In genomic region chr1:58156747-58157146, GRCm38 (mm10) we compare ENCODE assay signal across 8 mouse cellular contexts. TPM values are rescaled to one million over a fixed set of nuclear protein-coding genes. Genes with fewer than 3 reads are reported as not detected.
DNase-seq lines count a peak whose midpoint lies in the region; ATAC-seq and TF ChIP-seq lines count a peak whose summit lies in the region.
"Had no signal": no experiment of that assay in that cellular context is flagged by ENCODE, and none has a peak within 500 bp of the region (broad histone marks: within the 10 kb centered on the region; RNA-seq: fewer than 3 reads in every experiment).

No protein-coding gene starts in this region.

- peak; percentile 44 for DNase-seq in neural tube, embryonic 11.5 days (ENCODE audit: low spot score)
- no peak for DNase-seq in neural tube, embryonic 10.5 days (ENCODE audit: extremely low spot score, low spot score)
- peak; percentile 34 for DNase-seq in R1 (ENCODE audit: low read depth, low spot score)
- peak; percentile 13 for DNase-seq in embryo, embryonic 11.5 days (ENCODE audit: low read depth, low spot score)
- peak; percentile 54 for DNase-seq in kidney, adult 9 months
- peak; percentile 66 for DNase-seq in lung, postnatal 10 days
- DNase-seq in stomach, postnatal 0 days (ENCODE audit: low spot score) = peak; percentile 58

- H3K9me3 ChIP-seq in neural tube, embryonic 11.5 days (ENCODE audit: control insufficient read depth, low read length) = no peaks in the 10 kb centered on the region
- H3K9me3 ChIP-seq in stomach, postnatal 0 days (ENCODE audit: control insufficient read depth, low read length) = no peaks in the 10 kb centered on the region

- H3K27ac ChIP-seq in neural tube, embryonic 11.5 days (ENCODE audit: low read depth, low read length) = no peak overlapping the region
- no peak overlapping the region for H3K27ac ChIP-seq in stomach, postnatal 0 days (replicated peaks)

- WGBS in neural tube, embryonic 11.5 days = 65% methylated on average over 5 of the region's 5 CpGs
- 42% methylated on average over 5 of the region's 5 CpGs for WGBS in stomach, postnatal 0 days

- H3K9ac ChIP-seq in neural tube, embryonic 11.5 days (ENCODE audit: low read length) = no peak overlapping the region
- H3K9ac ChIP-seq in stomach, postnatal 0 days (ENCODE audit: low read length) = no peak overlapping the region

- no peak overlapping the region for H3K4me2 ChIP-seq in neural tube, embryonic 11.5 days (ENCODE audit: low read depth)
- H3K4me2 ChIP-seq in stomach, postnatal 0 days (replicated peaks; ENCODE audit: low read depth) = no peak overlapping the region

- no peaks in the 10 kb centered on the region for H3K27me3 ChIP-seq in neural tube, embryonic 11.5 days (ENCODE audit: control insufficient read depth, insufficient read depth, low read length)
- no peaks in the 10 kb centered on the region for H3K27me3 ChIP-seq in stomach, postnatal 0 days (ENCODE audit: control insufficient read depth, insufficient read depth, low read length)

- no peaks in the 10 kb centered on the region for H3K36me3 ChIP-seq in neural tube, embryonic 11.5 days (ENCODE audit: control insufficient read depth, insufficient read depth, low read length)
- no peaks in the 10 kb centered on the region for H3K36me3 ChIP-seq in stomach, postnatal 0 days (ENCODE audit: control insufficient read depth, insufficient read depth, low read length)

- H3K4me3 ChIP-seq in neural tube, embryonic 11.5 days (ENCODE audit: low read depth, low read length) = no peak overlapping the region
- no peak overlapping the region for H3K4me3 ChIP-seq in stomach, postnatal 0 days (ENCODE audit: low read depth, low read length)
- H3K4me3 ChIP-seq: myocyte had no signal

- H3K4me1 ChIP-seq in neural tube, embryonic 11.5 days (ENCODE audit: control insufficient read depth, insufficient read depth, low read length) = no peaks in the 10 kb centered on the region
- H3K4me1 ChIP-seq in stomach, postnatal 0 days (replicated peaks; ENCODE audit: control insufficient read depth, insufficient read depth) = no peaks in the 10 kb centered on the region

- no peak for ATAC-seq in neural tube, embryonic 11.5 days (ENCODE audit: insufficient read depth, low FRiP score, low TSS enrichment)
- no peak for ATAC-seq in stomach, postnatal 0 days (ENCODE audit: low FRiP score, low TSS enrichment)

- peak; percentile 90 for TF ChIP-seq CTCF in stomach, postnatal 0 days (IDR thresholded peaks at IDR 0.05; ENCODE audit: low read depth)

- no peak for TF ChIP-seq EP300 in stomach, postnatal 0 days (optimal IDR thresholded peaks at IDR 0.05)

RNA-seq across cellular contexts. Expression of gene Aox3, which starts 43.8 kb away (rescaled TPM):
- 0.14 TPM in 1 of 2 replicates, not detected in the other for polyA plus RNA-seq in neural tube, embryonic 11.5 days (2014; fragmentation: Nextera tagmentation; extraction: Ambion mirVana)
- 0.62 and 0.70 TPM in 2 replicates for polyA plus RNA-seq in stomach, postnatal 0 days (2015; fragmentation: Nextera tagmentation; extraction: Ambion mirVana)
- polyA plus RNA-seq: myocyte had no signal

RNA-seq across cellular contexts. Expression of gene Aox4, which starts 53.5 kb away (rescaled TPM):
- 0.04 TPM in 1 of 2 replicates, not detected in the other for polyA plus RNA-seq in neural tube, embryonic 11.5 days (2014; fragmentation: Nextera tagmentation; extraction: Ambion mirVana)
- polyA plus RNA-seq in stomach, postnatal 0 days (2015; fragmentation: Nextera tagmentation; extraction: Ambion mirVana) = 24.8 and 26.3 TPM in 2 replicates
- polyA plus RNA-seq: myocyte had no signal

Comparison
In these comparisons a context has a peak if more than half of its experiments do, and no peak if none do; other contexts are left out.
1. RNA of gene Aox4, which starts 53.5 kb away (polyA plus RNA-seq): 24.8 to 26.3 TPM in stomach, postnatal 0 days; 0.04 TPM in neural tube, embryonic 11.5 days; every median in the first group is over 10 times any median in the second.